Mouse (Mus musculus): ENCODE results near the gene Cox8b. TPM values are rescaled to one million over a fixed set of nuclear protein-coding genes. Genes with fewer than 3 reads are reported as not detected.

The Cox8b gene
- 2.6 and 126 TPM in 2 replicates for polyA plus RNA-seq (2021; fragmentation: Nextera tagmentation)
- long read RNA-seq, experiment 1, result 0 reads
- long read RNA-seq, experiment 2, result 0 reads

DNA sequence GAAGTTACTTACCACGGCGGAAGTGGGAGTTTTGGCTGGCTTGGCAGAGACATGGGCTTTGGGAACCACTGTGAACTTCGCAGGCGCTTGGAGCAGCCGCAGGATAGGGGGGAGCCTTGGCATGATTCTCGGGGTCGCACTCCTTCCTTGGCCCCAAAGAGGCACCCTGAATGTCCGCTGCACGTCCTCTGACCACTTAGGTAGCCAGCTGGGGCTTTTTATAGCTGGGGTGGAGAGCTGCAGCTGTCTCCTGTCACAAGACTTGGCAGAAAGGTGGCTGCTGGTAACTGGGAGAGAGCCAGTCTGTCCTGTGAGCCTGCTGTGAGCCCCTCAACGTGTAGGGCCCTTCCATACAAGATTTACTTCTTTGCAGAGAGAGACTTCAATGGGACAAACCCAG lies at the start of gene Cox8b:
Gene Cox8b (minus strand): TSS at position 227 of the 400 bp plus-strand sequence.

GRCm38 (mm10) chr7:140941222-140942051 lies 41.2 kb upstream of the Cox8b start, which contains the start of gene Pgghg:
Pgghg (plus strand) TSS chr7:140941391.

DNA sequence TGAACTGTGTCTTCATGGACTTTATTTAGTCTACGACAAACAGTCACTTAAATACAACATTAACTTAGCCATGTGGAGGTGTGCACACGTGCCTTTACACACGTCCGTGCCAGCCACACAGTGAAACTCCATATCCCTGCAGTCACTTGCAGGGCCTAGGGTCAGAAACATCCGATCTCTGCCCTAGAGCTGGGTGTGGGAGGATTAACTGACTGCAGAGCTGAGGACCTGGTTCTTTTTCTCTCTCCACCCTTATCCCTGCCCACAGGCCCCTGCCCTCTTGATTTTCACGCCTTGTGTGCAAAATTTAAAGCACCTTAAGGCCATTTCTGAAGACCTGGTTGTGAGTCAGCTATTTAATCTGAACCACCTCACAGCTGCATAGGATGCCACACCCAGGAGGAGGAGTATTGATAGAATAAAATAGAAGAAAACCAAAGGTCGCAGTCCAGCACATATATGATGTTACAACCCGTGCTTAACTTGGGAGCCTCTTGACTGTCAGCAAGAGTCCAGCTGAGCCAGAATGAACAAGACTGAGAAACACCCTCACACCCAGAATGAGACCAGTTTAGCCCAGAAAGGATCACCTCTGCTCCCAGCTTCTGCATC lies 20.3 kb upstream of the Cox8b start, which contains the start of gene Nlrp6:
Gene Nlrp6 (plus strand): TSS at position 485 of the 612 bp plus-strand sequence.

DNA sequence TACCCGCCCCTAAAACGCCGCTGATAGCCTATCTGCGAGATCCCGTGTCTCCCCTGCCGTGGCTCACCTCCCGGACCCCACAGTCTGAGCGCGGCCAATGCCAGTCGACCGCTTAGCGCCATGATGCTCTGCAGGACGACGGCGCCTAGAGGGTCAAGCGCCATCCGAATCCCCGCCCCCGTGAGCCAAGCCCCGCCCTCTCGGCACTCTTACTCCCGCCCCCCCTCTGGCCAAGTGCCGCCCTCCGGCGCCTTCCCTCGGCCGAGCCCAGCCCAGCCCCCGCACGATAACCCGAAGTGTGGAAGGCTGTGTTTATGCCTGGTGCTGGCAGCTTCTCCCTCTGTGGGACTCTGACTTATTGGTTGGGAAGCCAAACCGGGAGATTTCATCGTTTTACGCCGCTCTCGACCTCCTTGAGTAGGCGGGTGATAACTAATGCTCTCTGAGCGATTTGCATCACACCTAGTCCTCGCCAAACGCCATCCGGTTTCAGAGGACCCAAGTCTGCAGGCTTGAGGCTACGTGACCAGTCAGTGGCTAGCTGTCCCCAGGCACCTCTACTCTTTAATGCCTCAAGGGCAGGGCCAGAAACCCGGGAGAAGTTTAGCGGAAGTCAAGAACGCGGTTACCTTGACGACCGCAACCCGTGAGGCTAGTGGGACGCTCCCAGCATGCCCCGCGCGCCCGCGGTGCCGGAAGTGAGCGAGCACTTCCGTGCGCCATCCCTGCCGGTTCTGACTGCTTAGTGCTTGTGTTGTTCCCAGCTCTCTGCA lies 18.4 kb downstream of the Cox8b start, which contains the start of the genes Psmd13 and Sirt3:
Gene Psmd13 (plus strand): TSS at position 273 of the 773 bp plus-strand sequence.
Gene Sirt3 (minus strand): TSS at position 614 of the 773 bp plus-strand sequence.

GRCm38 (mm10) chr7:140857550-140858505 lies 42.4 kb downstream of the Cox8b start, which contains the start of gene Bet1l:
Bet1l (minus strand) TSS chr7:140857577.

DNA sequence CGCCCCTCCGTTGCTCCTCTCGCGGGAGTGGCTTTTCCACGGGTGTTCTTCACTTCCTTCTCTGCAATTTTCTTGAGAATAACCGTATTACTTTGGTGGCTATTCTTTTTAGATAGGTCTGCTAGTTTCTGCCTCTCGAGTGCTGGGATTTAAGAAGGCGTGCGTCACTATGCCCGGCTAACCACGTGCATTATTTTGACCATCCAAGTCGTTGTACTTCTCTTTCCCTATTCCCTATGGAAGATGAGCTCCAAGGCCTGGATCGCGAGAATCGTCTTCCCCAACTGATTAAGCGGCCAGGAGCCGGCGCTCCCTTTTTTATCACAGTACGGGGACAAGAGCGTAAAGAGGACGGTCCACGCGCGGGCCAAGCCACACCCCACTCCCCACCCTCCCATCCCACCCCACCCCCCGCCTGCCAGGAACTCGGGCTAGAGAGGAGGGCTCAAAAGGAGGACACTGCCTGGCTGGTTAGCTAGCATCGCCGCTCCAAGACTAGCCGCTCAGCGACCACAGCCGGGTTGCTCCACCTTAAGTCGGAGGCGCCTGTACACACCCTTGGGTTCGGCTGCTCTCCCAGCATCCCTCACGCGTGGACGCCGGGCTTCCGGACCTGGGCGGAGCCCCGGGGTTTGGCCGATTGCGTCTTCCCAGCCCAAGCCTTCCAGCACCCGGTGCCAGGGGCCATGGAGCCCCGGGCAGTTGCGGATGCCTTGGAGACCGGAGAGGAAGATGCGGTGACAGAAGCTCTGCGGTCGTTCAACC lies 43.3 kb downstream of the Cox8b start, which contains the start of gene Ric8a:
Gene Ric8a (plus strand): TSS at position 173 of the 765 bp plus-strand sequence.

DNA sequence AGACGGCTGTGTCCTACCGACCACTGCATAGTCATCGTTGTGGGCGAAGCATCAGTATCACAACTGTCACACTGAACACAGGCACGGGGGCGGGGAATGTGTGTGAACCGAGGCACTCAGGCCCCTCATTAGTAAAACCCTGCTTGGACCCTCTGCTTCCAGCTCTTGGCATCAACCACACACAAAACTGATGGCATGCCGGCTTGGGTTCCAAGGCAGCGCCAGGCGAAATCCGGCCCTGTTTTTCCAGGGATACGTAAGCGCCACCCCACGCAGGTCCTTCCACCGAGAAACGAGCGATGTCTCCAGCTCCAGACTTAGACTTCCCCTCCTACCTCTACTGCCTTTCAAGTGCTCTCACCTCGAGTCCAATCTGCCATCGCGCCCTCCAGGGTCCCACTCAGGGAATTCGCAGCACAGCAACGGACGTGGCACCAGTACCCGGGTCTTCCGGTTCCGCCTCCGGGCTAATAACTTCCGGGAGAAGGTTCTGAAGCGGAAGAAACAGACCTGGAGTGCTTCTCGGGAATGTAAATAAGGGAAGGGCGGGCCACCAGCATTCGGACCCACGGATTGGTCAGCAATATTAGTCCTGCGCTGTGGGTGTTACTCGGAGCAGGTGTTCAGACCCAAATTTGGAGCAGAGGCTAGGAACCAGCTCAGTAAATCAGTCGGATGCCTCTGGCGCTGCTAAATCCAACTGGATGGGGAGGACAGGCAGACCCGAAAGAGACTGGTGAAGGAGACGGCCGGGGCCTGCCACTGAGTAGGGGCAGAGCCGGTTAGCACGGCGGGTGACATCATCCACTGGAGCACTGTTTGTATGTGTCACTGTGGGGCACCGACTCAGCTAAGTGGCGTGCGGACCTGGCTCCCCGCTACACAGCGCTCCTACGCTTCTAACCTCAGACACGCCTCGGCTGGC lies 44.1 kb downstream of the Cox8b start, which contains the start of gene Gm45785:
Gene Gm45785 (minus strand): TSS at position 472 of the 925 bp plus-strand sequence.

Other genes with a start within 250 kb of the Cox8b start
- 0.18 and 0.30 TPM in 2 replicates for gene Olfr539, start 240.5 kb downstream of the Cox8b start, polyA plus RNA-seq (2021; fragmentation: Nextera tagmentation)
- not detected in 2 replicates for gene Olfr45, start 218.5 kb downstream of the Cox8b start, polyA plus RNA-seq (2021; fragmentation: Nextera tagmentation)
- gene Olfr541, start 203.2 kb downstream of the Cox8b start, polyA plus RNA-seq (2021; fragmentation: Nextera tagmentation), result not detected in 2 replicates
- gene Cyp2e1, start 136.7 kb downstream of the Cox8b start, polyA plus RNA-seq (2021; fragmentation: Nextera tagmentation), result 0.65 and 1.8 TPM in 2 replicates
- 0.24 and 0.28 TPM in 2 replicates for gene Syce1, start 112.6 kb downstream of the Cox8b start, polyA plus RNA-seq (2021; fragmentation: Nextera tagmentation)
- gene Zfp941, start 78.3 kb downstream of the Cox8b start, polyA plus RNA-seq (2021; fragmentation: Nextera tagmentation), result 7.7 and 10.6 TPM in 2 replicates
- 2.4 and 3.5 TPM in 2 replicates for gene Urah, start 65.4 kb downstream of the Cox8b start, polyA plus RNA-seq (2021; fragmentation: Nextera tagmentation)
- 0.82 TPM in 1 of 2 replicates, not detected in the other for gene Scgb1c1, start 54.9 kb downstream of the Cox8b start, polyA plus RNA-seq (2021; fragmentation: Nextera tagmentation)
- not detected in 2 replicates for gene Odf3, start 52.6 kb downstream of the Cox8b start, polyA plus RNA-seq (2021; fragmentation: Nextera tagmentation)
- gene Gm45785, start 44.1 kb downstream of the Cox8b start, polyA plus RNA-seq (2021; fragmentation: Nextera tagmentation), result 3.0 TPM in 1 of 2 replicates, not detected in the other
- 52.9 and 59.6 TPM in 2 replicates for gene Ric8a, start 43.5 kb downstream of the Cox8b start, polyA plus RNA-seq (2021; fragmentation: Nextera tagmentation)
- gene Bet1l, start 42.9 kb downstream of the Cox8b start, polyA plus RNA-seq (2021; fragmentation: Nextera tagmentation), result 72.6 and 88.5 TPM in 2 replicates
- gene Psmd13, start 18.5 kb downstream of the Cox8b start, polyA plus RNA-seq (2021; fragmentation: Nextera tagmentation), result 96.9 and 105 TPM in 2 replicates
- gene Sirt3, start 18.1 kb downstream of the Cox8b start, polyA plus RNA-seq (2021; fragmentation: Nextera tagmentation), result 114 and 117 TPM in 2 replicates
- gene Nlrp6, start 20.5 kb upstream of the Cox8b start, polyA plus RNA-seq (2021; fragmentation: Nextera tagmentation), result 0.16 and 0.31 TPM in 2 replicates
- gene Pgghg, start 40.9 kb upstream of the Cox8b start, polyA plus RNA-seq (2021; fragmentation: Nextera tagmentation), result 1.6 and 2.2 TPM in 2 replicates
- gene Ifitm5, start 49.8 kb upstream of the Cox8b start, polyA plus RNA-seq (2021; fragmentation: Nextera tagmentation), result not detected in 2 replicates
- not detected in 2 replicates for gene Gm45717, start 55.5 kb upstream of the Cox8b start, polyA plus RNA-seq (2021; fragmentation: Nextera tagmentation)
- 51.2 and 53.5 TPM in 2 replicates for gene Ifitm2, start 55.5 kb upstream of the Cox8b start, polyA plus RNA-seq (2021; fragmentation: Nextera tagmentation)
- 4.4 and 5.5 TPM in 2 replicates for gene Ifitm1, start 66.8 kb upstream of the Cox8b start, polyA plus RNA-seq (2021; fragmentation: Nextera tagmentation)
- 59.4 and 78.8 TPM in 2 replicates for gene Ifitm3, start 110.3 kb upstream of the Cox8b start, polyA plus RNA-seq (2021; fragmentation: Nextera tagmentation)
- gene Ifitm6, start 117.5 kb upstream of the Cox8b start, polyA plus RNA-seq (2021; fragmentation: Nextera tagmentation), result 0.31 TPM in 1 of 2 replicates, not detected in the other
- not detected in 2 replicates for gene Gm17387, start 128.7 kb upstream of the Cox8b start, polyA plus RNA-seq (2021; fragmentation: Nextera tagmentation)
- 16.5 and 19.8 TPM in 2 replicates for gene B4galnt4, start 160.7 kb upstream of the Cox8b start, polyA plus RNA-seq (2021; fragmentation: Nextera tagmentation)
- gene Pkp3, start 177.8 kb upstream of the Cox8b start, polyA plus RNA-seq (2021; fragmentation: Nextera tagmentation), result 0.25 and 0.46 TPM in 2 replicates
- gene Sigirr, start 200.1 kb upstream of the Cox8b start, polyA plus RNA-seq (2021; fragmentation: Nextera tagmentation), result 1.5 and 1.6 TPM in 2 replicates
- 0.04 TPM in 1 of 2 replicates, not detected in the other for gene Ano9, start 217.4 kb upstream of the Cox8b start, polyA plus RNA-seq (2021; fragmentation: Nextera tagmentation)
- gene Ptdss2, start 221.9 kb upstream of the Cox8b start, polyA plus RNA-seq (2021; fragmentation: Nextera tagmentation), result 38.2 and 41.7 TPM in 2 replicates